Mouse (Mus musculus) brain, embryonic 14.5 days (tissue): ENCODE results near the gene 2810004N23Rik.

ENCODE experiments used
- CTCF ChIP-seq: fragments of 200-500 bp; IDR thresholded peaks from 2 replicates; pipeline ENCODE4 v1.5.1; 2012; ENCODE audit warnings: inconsistent platforms, mild to moderate bottlenecking, moderate library complexity, borderline replicate concordance; ENCODE audit not compliant: insufficient read depth, insufficient read length; ENCODE audit errors: extremely low read depth
- POLR2A ChIP-seq: fragments of 200-500 bp; IDR thresholded peaks from 2 replicates; pipeline ENCODE4 v1.6.1; 2012; ENCODE audit warnings: mild to moderate bottlenecking, inconsistent platforms, borderline replicate concordance; ENCODE audit not compliant: poor library complexity, insufficient read depth, insufficient read length, severe bottlenecking; ENCODE audit errors: extremely low read depth

GRCm38 (mm10) chr8:124810056-124810610, 52.8 kb downstream of the 2810004N23Rik start:
- TF ChIP-seq CTCF (peak; percentile 30; the same call in 1 of the 2 replicates), POLR2A (no peak)
